Mouse (Mus musculus): ENCODE results near the gene Gm28230.

Gene Gm28230

DNA sequence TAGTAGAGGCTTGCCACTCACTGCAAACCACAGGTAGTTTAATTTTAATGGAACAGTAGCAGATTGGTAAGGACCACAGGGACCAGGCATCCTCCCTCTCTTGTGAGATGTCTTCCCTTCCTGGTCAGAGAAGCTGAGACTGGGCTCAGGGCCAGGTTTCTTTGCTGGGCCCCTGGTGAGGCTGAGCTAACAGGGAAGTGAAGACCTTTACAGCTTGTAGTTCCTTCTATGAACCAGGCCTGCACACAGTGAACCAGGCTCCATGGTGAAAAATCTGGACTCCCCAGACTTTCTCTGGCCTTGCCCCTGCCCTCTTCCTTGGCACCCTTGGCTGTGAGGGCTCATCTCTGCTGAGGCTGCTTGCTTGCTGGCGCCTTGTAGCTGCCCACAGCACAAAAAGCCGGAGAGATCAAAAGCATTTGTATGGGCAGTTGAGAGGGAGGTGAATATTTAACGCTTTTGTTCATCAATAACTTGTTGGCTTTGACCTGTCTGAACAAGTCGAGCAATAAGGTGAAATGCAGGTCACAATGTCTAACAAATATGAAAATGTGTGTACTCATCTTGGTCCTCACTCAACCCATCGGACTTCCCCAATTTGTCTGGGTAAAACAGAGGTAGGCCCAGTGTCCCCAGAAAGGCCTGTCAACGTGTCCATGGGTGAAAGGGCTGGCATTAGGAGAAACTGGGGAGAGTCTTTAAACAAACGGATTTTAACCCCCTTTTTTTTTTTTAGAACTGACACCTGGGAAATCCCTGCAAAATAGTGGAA lies 2.1 kb upstream of the Gm28230 start:
- DNase-seq (ENCODE audit: low spot score): no peak

GRCm38 (mm10) chr2:74725171-74725570 lies 1.4 kb upstream of the Gm28230 start:
- no peak for DNase-seq (ENCODE audit: low spot score)

GRCm38 (mm10) chr2:74726973-74727639 lies 578 bp downstream of the Gm28230 start:
- no peak for DNase-seq (ENCODE audit: low spot score)

GRCm38 (mm10) chr2:74727640-74728302 lies 1.2 kb downstream of the Gm28230 start:
- no peak for DNase-seq (ENCODE audit: low spot score)

- no peak for DNase-seq (ENCODE audit: low spot score)
Measured at GRCm38 (mm10) chr2:74728303-74728680, 1.8 kb downstream of the Gm28230 start.

- no peak for DNase-seq (ENCODE audit: low spot score)
Measured at GRCm38 (mm10) chr2:74730331-74730730, 3.8 kb downstream of the Gm28230 start.

GRCm38 (mm10) chr2:74731055-74731454 lies 4.5 kb downstream of the Gm28230 start:
- DNase-seq (ENCODE audit: low spot score): no peak

DNA sequence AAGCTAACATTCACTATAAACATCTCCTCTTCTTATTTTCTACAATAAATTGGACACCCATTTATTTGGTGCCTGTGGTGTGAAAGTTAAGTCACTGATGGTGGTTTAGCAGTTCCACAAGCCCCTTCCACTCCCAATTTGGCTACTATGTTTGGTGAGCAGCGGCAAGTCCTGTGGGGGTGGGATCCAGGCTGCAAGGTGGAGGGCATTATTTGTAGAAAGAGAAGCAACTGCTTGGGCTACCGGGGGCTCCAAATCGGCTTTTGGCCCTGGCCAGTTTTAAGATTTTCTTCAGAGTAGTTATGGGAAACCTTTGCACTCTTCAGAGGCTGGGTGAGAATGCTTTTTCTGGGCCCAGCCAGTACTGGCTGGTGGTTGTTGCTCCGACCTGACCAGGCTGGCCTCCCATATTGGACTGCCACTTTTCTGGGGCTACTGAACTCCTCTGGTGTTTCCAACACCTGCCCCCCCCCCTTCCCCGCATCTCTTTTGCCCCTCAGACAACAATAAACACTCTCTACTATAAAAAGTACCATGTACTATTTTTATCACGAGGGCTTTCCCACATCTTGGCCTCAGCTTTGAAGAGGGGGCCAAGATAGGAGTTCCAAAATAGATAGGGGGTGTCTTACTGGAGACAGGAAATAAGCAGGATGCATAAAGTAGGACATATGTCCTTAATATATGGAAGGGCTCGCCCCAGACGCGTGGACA lies 5.4 kb downstream of the Gm28230 start:
- DNase-seq (ENCODE audit: low spot score): no peak

GRCm38 (mm10) chr2:74732513-74733316 lies 6.2 kb downstream of the Gm28230 start:
- no peak for DNase-seq (ENCODE audit: low spot score)

DNA sequence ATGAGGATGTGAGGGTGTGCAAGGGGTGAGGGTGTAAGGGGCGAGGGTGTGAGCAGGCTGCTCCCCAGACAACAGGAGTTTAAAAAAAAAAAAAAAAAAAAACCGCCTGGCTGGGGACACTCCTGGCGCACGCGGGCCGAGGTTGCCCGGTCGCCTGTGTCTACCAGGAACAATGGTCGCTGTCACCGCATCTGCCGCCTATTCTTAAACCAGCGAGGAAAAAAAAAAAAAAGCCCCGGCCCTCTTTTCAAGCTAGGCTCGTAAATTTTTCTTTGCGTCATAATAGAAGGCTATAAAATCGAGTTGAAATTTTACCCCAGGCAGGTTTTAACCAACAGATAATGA lies 6.8 kb downstream of the Gm28230 start:
- no peak for DNase-seq (ENCODE audit: low spot score)

GRCm38 (mm10) chr2:74733765-74734164 lies 7.2 kb downstream of the Gm28230 start:
- DNase-seq (ENCODE audit: low spot score): no peak

- no peak for DNase-seq (ENCODE audit: low spot score)
Measured at GRCm38 (mm10) chr2:74734451-74734850, 7.9 kb downstream of the Gm28230 start.

GRCm38 (mm10) chr2:74734996-74735811 lies 8.7 kb downstream of the Gm28230 start:
- DNase-seq (ENCODE audit: low spot score): no peak

DNA sequence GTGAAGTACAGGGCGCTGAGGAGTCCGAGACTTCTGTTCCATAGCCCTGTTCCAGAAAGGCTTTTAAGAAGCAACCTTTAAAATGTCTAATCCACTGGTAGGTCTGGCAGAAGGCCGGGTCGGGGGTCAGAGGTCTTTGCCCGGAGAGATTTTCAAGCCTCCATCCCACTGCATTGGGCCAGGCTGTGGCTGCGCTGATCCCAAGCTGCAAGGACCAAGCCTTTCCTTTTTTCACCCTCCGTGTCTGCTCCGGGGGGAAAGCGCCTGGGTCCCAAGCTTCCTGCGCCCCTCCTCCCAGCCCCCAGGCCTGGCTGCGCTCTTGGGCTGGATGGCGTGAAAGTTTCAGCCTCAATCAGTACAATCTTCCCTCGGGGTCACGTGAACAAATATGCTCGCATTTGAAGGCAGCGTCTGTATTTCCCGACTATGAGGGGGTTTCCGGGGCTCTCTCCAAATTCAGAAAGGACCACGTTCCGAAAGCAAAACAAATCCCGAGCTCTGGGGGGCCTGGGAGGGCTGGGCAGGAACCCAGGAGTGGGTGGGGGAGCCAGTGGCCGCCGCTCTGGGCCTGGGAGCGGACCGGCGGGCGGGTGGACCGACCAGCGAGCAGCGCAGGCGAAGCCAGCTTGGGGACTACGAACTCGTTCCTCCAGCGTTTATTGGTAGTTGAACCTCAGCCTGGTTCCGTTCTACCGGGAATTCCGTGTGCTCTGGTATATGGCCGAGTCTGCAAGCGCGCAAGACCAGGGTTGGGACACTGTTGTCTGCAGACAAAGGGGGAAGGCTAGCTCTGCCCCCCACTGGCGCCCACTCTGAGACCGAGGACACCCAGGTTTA lies 9.5 kb downstream of the Gm28230 start:
- DNase-seq (ENCODE audit: low spot score): no peak

- DNase-seq (ENCODE audit: low spot score): no peak
Measured at GRCm38 (mm10) chr2:74736688-74737577, 10.4 kb downstream of the Gm28230 start.

DNA sequence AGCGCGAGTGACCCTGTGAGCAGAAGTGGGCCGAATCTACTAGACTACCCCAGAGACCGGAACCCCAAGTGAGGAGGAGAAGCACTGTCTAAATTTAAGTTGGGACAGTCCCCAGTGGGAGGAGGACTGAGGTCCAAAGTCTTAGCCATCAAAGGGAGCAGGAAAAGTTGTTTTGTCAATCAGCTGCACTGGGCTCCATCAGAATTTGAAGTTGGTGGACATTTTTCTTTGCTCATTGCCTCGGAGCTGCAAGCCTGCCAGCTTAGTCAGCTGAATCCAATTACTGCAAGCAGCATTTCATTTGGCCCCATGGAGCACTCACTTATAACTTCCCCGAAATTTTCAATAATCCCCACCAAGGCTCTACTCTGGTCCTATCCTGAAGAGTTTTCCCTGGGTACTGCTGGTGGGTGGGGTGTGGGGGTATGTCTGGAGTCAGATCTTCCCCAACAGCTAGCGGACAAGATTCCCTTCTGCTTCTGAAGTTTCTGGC lies 11.1 kb downstream of the Gm28230 start:
- DNase-seq (ENCODE audit: low spot score): no peak

DNA sequence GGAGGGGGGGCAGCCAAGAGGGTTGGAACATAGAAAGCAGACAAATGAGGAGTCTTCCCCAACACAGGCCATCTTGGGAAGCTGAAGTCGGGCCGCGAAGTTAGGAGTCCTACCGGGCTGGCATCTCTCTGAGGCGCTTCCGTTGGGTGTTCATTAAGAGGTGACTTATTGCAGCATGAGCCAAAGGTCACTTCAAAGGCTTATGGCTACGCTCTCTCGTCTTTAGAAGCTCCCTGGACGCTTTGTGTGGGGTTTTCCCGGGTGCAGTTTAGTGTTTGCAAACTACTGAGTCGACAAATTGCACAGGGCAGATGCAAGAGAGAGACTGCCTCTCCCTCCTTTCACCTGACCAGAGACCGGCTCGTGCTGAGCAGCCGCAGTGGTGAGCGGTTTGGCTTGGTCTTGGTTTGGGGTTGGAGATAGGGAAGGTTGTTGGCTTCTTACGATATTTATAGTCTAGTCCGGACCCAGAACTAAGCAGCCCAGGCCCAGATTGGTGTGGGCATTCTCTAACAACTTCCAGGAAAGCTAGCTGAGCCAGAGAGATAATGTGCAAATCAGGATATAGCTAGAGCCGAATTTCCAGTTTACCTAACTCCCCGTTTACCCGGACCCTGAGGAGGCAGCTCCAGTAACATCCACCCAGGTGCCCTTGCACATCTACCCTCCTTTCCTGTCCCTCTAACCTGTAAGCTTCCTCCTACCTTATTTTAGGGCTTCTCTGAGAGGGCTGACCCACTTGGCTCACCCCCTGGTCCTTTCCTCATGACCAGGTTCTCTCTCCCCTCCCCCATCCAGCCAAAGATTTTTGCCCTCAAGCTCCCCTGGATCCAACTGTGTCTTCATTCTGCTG lies 12.3 kb downstream of the Gm28230 start:
- no peak for DNase-seq (ENCODE audit: low spot score)

DNA sequence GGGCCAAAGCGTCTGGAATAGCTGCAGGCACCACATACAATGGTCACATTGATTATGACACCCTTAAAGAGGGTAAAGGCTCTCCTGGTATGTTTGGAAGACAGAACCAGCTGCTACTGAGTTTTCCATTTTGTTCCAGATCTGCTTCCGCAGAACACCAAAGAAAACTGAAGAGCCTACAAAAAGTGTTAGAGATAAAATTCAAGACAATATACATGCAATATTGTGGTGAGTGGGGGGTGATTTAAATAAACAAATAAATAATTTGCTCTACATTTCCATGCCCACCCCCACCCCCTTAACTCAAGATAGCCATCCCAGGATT lies 12.9 kb downstream of the Gm28230 start:
- no peak for DNase-seq (ENCODE audit: low spot score)
